Mouse (Mus musculus) ES-E14 (cell line): ENCODE measurements around the gene Ifitm1. TPM values are rescaled to one million over a fixed set of nuclear protein-coding genes. Genes with fewer than 3 reads are reported as not detected.

Experiments
- DNase-seq: peaks from one replicate; pipeline ENCODE4 v3.0.0-alpha.2; 2013; ENCODE audit warnings: low read depth, low spot score
- H3K27ac ChIP-seq: 2 replicates; pipeline ENCODE4 v1.5.1; 2012; ENCODE audit warnings: low read depth, mild to moderate bottlenecking, low read length, moderate library complexity, mixed read lengths; ENCODE audit not compliant: poor library complexity, insufficient read depth, severe bottlenecking
- H3K36me3 ChIP-seq: 2 replicates; pipeline ENCODE4 v1.6.1; 2012; ENCODE audit warnings: mild to moderate bottlenecking, low read length, moderate library complexity, mixed read lengths; ENCODE audit not compliant: control insufficient read depth, poor library complexity, insufficient read depth, severe bottlenecking
- H3K4me1 ChIP-seq, 2 experiments: fragments of 150-350 bp in 1 of 2; sonication (generic) in 1 of 2; 2 replicates each; pipeline ENCODE4 v1.6.1; 2012; ENCODE audit warnings: low read length in 2 of 2, mild to moderate bottlenecking in 1 of 2, mixed read lengths in 1 of 2; ENCODE audit not compliant: control insufficient read depth in 2 of 2, insufficient read depth in 2 of 2, poor library complexity in 1 of 2
- H3K4me3 ChIP-seq, 2 experiments: fragments of 150-350 bp in 1 of 2; sonication (generic) in 1 of 2; 2 replicates each; pipeline ENCODE4 v1.5.1; 2012; ENCODE audit warnings: low read length in 2 of 2, low read depth in 1 of 2, mild to moderate bottlenecking in 1 of 2, mixed read lengths in 1 of 2; ENCODE audit not compliant: insufficient read depth in 1 of 2, poor library complexity in 1 of 2, severe bottlenecking in 1 of 2
- H3K9ac ChIP-seq: 2 replicates; pipeline ENCODE4 v1.6.1; 2012; ENCODE audit warnings: low read depth, mild to moderate bottlenecking, low read length, mixed read lengths; ENCODE audit not compliant: poor library complexity, insufficient read depth, severe bottlenecking
- H3K9me3 ChIP-seq: fragments of 150-350 bp; sonication (generic); 2 replicates; pipeline ENCODE4 v1.6.1; 2012; ENCODE audit warnings: low read depth, mild to moderate bottlenecking, low read length; ENCODE audit not compliant: control insufficient read depth, insufficient read depth
- CHD2 ChIP-seq: IDR thresholded peaks from 2 replicates; pipeline ENCODE4 v1.6.1; 2014; ENCODE audit warnings: mild to moderate bottlenecking, low read depth, low read length, inconsistent platforms
- HCFC1 ChIP-seq: IDR thresholded peaks from 2 replicates; pipeline ENCODE4 v1.6.1; 2012; ENCODE audit warnings: low read length, inconsistent platforms, borderline replicate concordance; ENCODE audit not compliant: insufficient read depth
- MAFK ChIP-seq: IDR thresholded peaks from 2 replicates; pipeline ENCODE4 v1.6.1; 2014; ENCODE audit warnings: mild to moderate bottlenecking, low read depth, low read length, inconsistent platforms; ENCODE audit not compliant: insufficient read depth
- ZC3H11A ChIP-seq: IDR thresholded peaks from 2 replicates; pipeline ENCODE4 v1.6.1; 2012; ENCODE audit warnings: low read depth, mild to moderate bottlenecking, inconsistent platforms, low read length, borderline replicate concordance
- ZNF384 ChIP-seq: IDR thresholded peaks from 2 replicates; pipeline ENCODE4 v1.6.1; 2012; ENCODE audit warnings: low read depth, low read length, inconsistent platforms
- in situ Hi-C, 2 experiments: fragments of 600-800 bp; cut with MboI; formaldehyde crosslinking; loops; one replicate each; pipeline ENCODE4 v1.15.1; 2025; ENCODE audit warnings: low sequenced_read_pairs in 2 of 2, inconsistent platforms in 1 of 2; ENCODE audit not compliant: unreplicated experiment in 2 of 2
- total RNA-seq: library from RNA; depleted of rRNA; stranded (reverse); fragments of 300-350 nt; gene quantifications from 2 replicates; pipeline ENCODE4 v1.2.3, GENCODE M21; 2012

Gene Ifitm1
- total RNA-seq, 1 experiment, result 274 TPM

DNA sequence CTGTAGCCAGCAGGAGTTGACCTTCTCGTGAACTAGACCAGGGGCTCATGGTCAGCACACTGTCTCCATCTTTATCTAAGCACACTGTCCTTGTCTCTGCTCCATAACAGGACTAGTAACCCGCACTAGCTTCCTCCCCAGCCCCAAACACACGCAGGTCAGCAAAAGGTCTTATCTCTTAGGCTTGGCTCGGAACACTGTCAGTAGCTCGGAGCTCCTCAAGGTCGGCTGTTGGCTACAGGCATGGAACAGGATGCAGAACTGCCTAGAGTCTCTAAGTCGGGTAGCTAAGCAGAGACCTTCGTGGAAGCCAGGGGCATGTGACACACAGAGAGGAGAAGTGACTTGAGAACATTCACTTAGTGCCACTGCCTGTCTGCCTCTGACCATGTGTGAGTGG is 18.9 kb upstream of the Ifitm1 start:
- Histone ChIP-seq H3K27ac (no peak overlapping the region), H3K9ac (no peak overlapping the region), H3K4me3 (no peak overlapping the region), H3K36me3 (peaks cover 50% of the 10 kb centered on the region), H3K9me3 (no peaks in the 10 kb centered on the region), H3K4me1 (peaks cover 5 to 27% of the 10 kb centered on the region in 2 experiments; a peak in 3 of 4 replicates)
- no peak for TF ChIP-seq HCFC1
- TF ChIP-seq ZC3H11A, result no peak
- TF ChIP-seq ZNF384, result no peak
- TF ChIP-seq MAFK, result no peak
- no peak for TF ChIP-seq CHD2
- in situ Hi-C loops, result no loop called here
- DNase-seq, result no peak

DNA sequence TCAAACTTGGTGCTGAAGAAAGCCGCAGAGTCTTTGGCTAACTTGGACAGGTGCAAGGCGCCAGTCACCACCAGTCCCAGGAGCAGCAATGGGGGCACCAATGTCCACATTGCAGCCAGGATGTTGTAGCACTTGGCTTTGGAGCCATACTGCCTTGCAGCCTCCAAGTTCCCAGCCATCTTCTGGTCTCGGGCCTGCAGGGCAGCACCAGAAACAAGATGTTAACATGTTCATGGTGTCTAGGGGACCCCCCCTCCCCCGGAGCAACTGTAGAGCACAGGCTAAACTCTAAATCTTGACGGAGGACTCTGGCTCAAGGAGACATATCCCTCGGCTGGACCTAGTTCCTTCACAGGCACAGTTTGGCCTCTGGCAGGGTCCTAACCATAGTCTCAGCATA is 17.8 kb upstream of the Ifitm1 start:
- H3K9me3 ChIP-seq, result no peaks in the 10 kb centered on the region
- no peak overlapping the region for H3K4me3 ChIP-seq
- peaks cover 12 to 31% of the 10 kb centered on the region in 2 experiments for H3K4me1 ChIP-seq
- TF ChIP-seq ZC3H11A, result no peak
- no peak for TF ChIP-seq HCFC1
- no peak for TF ChIP-seq ZNF384
- no peak for TF ChIP-seq MAFK
- TF ChIP-seq CHD2, result no peak
- H3K36me3 ChIP-seq, result peaks cover 53% of the 10 kb centered on the region
- no peak overlapping the region for H3K9ac ChIP-seq
- no peak for DNase-seq
- in situ Hi-C loops, result no loop called here
- no peak overlapping the region for H3K27ac ChIP-seq

DNA sequence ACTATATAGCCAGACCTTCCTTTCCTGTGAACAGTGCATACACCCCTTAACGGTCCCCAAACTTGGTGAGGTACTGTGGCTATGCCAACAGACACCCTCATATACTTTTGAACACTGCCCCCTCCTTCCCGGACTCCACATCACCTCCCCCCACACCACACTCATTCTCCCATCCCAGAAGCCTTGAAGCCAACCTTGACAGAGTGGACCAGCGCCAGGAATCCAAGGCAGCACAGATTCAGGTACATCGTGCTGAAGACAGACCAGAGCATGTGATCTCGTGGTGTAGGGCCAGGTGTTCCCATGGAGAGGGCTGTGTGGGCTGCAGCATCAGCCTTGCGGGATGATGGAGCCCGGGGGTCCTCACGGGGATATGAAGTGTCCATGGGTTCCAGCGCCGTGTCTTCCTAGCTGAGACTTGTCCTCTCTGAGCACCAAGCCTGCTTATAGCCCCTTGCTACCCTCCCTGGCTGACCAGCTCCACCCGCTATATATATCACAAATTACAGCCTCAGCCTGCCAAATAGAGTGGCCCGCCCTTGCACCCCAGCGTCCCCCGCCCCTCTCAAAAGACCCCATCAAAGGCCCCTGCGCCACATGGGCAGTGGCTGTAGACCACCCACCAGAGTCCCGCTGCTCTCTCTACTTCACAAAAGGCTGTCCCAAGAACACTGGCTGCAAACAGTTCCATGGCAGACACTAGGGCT is 17.0 kb upstream of the Ifitm1 start, which contains the start of gene Ifitm5:
Gene Ifitm5 (minus strand): TSS at position 468 of the 707 bp plus-strand sequence.
- H3K36me3 ChIP-seq, result peaks cover 52% of the 10 kb centered on the region
- H3K9ac ChIP-seq, result no peak within 1 kb of the TSS; the same call in 1 of the 2 replicates
- no peak for DNase-seq
- no peak for TF ChIP-seq MAFK
- TF ChIP-seq CHD2, result no peak
- TF ChIP-seq ZC3H11A, result no peak
- no peak for TF ChIP-seq ZNF384
- TF ChIP-seq HCFC1, result no peak
- in situ Hi-C loops, result loop anchor here in 1 of 2 experiments (10.0 kb wide), 1 partner anchor 95 kb away; no protein-coding TSS in a partner anchor
- H3K9me3 ChIP-seq, result no peaks in the 10 kb centered on the region
- peak within 1 kb of the TSS; percentile 17; the same call in 1 of the 2 replicates for H3K27ac ChIP-seq
- H3K4me1 ChIP-seq, result peaks cover 12 to 31% of the 10 kb centered on the region in 2 experiments
- no peak within 1 kb of the TSS for H3K4me3 ChIP-seq

DNA sequence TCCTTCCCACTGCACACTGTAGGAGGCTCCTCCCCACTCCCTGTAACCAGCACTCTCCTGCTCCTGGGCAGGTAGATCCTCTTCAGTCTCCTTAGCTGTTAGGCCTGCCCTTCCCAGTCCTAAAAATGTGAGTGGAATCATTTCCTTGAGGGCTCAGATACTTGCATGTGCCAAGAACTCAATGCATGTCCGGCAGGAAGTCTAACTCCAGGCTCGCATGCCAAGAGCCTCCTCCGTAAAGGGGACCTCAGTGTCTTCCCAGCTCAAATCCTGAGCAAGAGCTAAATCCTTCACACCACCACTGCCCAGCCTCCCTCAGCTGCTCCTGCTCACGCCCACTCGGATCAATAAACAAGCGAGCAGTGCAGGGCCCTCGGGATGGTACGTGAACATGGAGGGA is 16.0 kb upstream of the Ifitm1 start:
- H3K4me3 ChIP-seq, result no peak overlapping the region
- peak overlapping the region; percentile 17; the same call in 1 of the 2 replicates for H3K27ac ChIP-seq
- no peak overlapping the region; the same call in 1 of the 2 replicates for H3K9ac ChIP-seq
- DNase-seq, result no peak
- peaks cover 12 to 31% of the 10 kb centered on the region in 2 experiments for H3K4me1 ChIP-seq
- peaks cover 42% of the 10 kb centered on the region for H3K36me3 ChIP-seq
- in situ Hi-C loops, result loop anchor here in 1 of 2 experiments (10.0 kb wide), 1 partner anchor 94 kb away; no protein-coding TSS in a partner anchor
- TF ChIP-seq ZC3H11A (no peak), MAFK (no peak), CHD2 (no peak), ZNF384 (no peak), HCFC1 (no peak)
- H3K9me3 ChIP-seq, result no peaks in the 10 kb centered on the region
